Mouse (Mus musculus): ENCODE measurements at regions not wholly inside any gene's neighbourhood (a gene's known extent, or its start where the extent isn't known, plus 50 kb on each side); places are given as distances from the start of the nearest gene placed in this dataset.

DNA sequence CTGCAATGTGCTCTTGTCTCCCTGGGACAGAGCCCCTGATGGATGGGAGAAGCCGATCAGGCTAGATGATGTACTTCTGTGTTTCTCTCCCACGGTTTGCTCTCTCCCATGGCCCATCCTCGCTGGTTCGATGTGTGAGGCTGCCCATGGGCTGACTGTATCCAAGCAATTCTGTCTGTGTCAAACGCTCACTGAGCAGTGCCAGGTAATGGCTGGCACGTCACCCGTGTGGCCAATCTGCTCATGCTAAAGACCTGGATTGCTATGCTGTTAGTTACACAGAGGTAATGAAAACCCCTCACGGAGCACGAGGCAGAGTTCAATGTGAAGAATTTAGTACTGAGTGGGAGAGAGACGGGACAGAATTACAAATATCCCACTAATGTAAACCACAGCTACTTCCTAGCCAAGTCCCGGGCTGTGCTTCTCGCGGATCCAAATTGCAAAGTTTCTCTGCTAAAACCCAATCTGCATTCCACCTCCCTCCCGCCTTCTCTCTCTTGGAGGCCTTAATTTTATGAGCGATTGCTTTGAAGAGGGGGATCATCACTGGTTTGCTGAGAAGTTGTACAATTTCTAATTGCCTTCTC, 219.3 kb downstream of the Ajap1 start:
- TF ChIP-seq POLR2A (IDR thresholded peaks at IDR 0.05; ENCODE audit: borderline replicate concordance, low read depth, low read length) (no peak), CTCF (IDR thresholded peaks at IDR 0.05; ENCODE audit: low read depth, low read length) (no peak)
